Mouse (Mus musculus) liver, postnatal 0 days (tissue): ENCODE measurements around the gene Itk. TPM values are rescaled to one million over a fixed set of nuclear protein-coding genes. Genes with fewer than 3 reads are reported as not detected.

Source experiments
- ATAC-seq: fragments of 200-750 bp; cut with Nextera tagmentation; 2 replicates; pipeline ENCODE4 v1.8.0; 2017; ENCODE audit warnings: mild to moderate bottlenecking, moderate library complexity
- DNase-seq: peaks from one replicate; pipeline ENCODE4 v3.0.0-alpha.2; 2016
- H3K27ac ChIP-seq: fragments of 300-500 bp; sonication (generic); 2 replicates; pipeline ENCODE4 v1.5.1; 2014; ENCODE audit warnings: antibody characterized with exemption, moderate library complexity, mild to moderate bottlenecking, low read depth
- H3K27me3 ChIP-seq: fragments of 300-500 bp; sonication (generic); 2 replicates; pipeline ENCODE4 v1.6.1; 2014; ENCODE audit warnings: low read length, control low read depth, mixed read lengths; ENCODE audit not compliant: insufficient read depth
- H3K36me3 ChIP-seq: fragments of 300-500 bp; sonication (generic); replicated peaks from 2 replicates; pipeline ENCODE4 v1.6.1; 2014; ENCODE audit warnings: mild to moderate bottlenecking, control low read depth, low read length, moderate library complexity, mixed read lengths; ENCODE audit not compliant: insufficient read depth
- H3K4me1 ChIP-seq: fragments of 300-500 bp; sonication (generic); 2 replicates; pipeline ENCODE4 v1.6.1; 2014; ENCODE audit warnings: antibody characterized with exemption, mild to moderate bottlenecking, control low read depth; ENCODE audit not compliant: insufficient read depth
- H3K4me2 ChIP-seq: fragments of 300-500 bp; sonication (generic); 2 replicates; pipeline ENCODE4 v1.6.1; 2014; ENCODE audit warnings: low read depth, mild to moderate bottlenecking, low read length, moderate library complexity, mixed read lengths
- H3K4me3 ChIP-seq: fragments of 300-500 bp; sonication (generic); 2 replicates; pipeline ENCODE4 v1.5.1; 2014; ENCODE audit warnings: low read depth, low read length
- H3K9ac ChIP-seq: fragments of 300-500 bp; sonication (generic); replicated peaks from 2 replicates; pipeline ENCODE4 v1.6.1; 2014; ENCODE audit warnings: mild to moderate bottlenecking, moderate library complexity
- H3K9me3 ChIP-seq: fragments of 300-500 bp; sonication (generic); 2 replicates; pipeline ENCODE4 v1.6.1; 2016; ENCODE audit warnings: mild to moderate bottlenecking, control low read depth, low read length, mixed read lengths
- CTCF ChIP-seq: sonication (generic); IDR thresholded peaks from 2 replicates; pipeline ENCODE4 v1.5.1; 2016; ENCODE audit warnings: antibody characterized with exemption, low read depth
- EP300 ChIP-seq: IDR thresholded peaks from 2 replicates; pipeline ENCODE4 v1.6.1; 2016; ENCODE audit warnings: antibody characterized with exemption, low read depth, mild to moderate bottlenecking
- WGBS: fragments of 180-500 bp; shearing (Covaris S2); extraction: QIAGEN DNeasy Blood & Tissue Kit; methylation state at CpG from one replicate; pipeline ENCODE4 v1.1.7; 2014; ENCODE audit not compliant: insufficient replicate concordance; 5-methylcytosine and 5-hydroxymethylcytosine counted together
- polyA plus RNA-seq: library from polyadenylated mRNA; unstranded; fragments of >200 nt; fragmentation: Nextera tagmentation; extraction: Ambion mirVana; gene quantifications from 2 replicates; pipeline ENCODE4 v1.2.1, GENCODE M21; 2015

The Itk gene
- polyA plus RNA-seq, 1 experiment from 2014 or later = 0.09 TPM

GRCm38 (mm10) chr11:46421086-46421888 lies 32.0 kb upstream of the Itk start:
- Histone ChIP-seq H3K36me3 (no peaks in the 10 kb centered on the region), H3K4me1 (no peaks in the 10 kb centered on the region), H3K4me2 (no peak overlapping the region), H3K4me3 (no peak overlapping the region), H3K27ac (no peak overlapping the region), H3K27me3 (no peaks in the 10 kb centered on the region), H3K9ac (no peak overlapping the region), H3K9me3 (no peaks in the 10 kb centered on the region)
- TF ChIP-seq EP300 = no peak
- no peak for TF ChIP-seq CTCF
- no peak for DNase-seq
- 61% methylated on average over 8 of the region's 8 CpGs for WGBS
- ATAC-seq = no peak

GRCm38 (mm10) chr11:46418860-46419259 lies 29.5 kb upstream of the Itk start:
- ATAC-seq = no peak
- no peak overlapping the region for H3K9ac ChIP-seq

GRCm38 (mm10) chr11:46418438-46418837 lies 29.1 kb upstream of the Itk start:
- Histone ChIP-seq H3K4me1 (no peaks in the 10 kb centered on the region), H3K9ac (no peak overlapping the region), H3K9me3 (no peaks in the 10 kb centered on the region), H3K27ac (no peak overlapping the region), H3K4me2 (no peak overlapping the region), H3K36me3 (no peaks in the 10 kb centered on the region), H3K27me3 (no peaks in the 10 kb centered on the region), H3K4me3 (no peak overlapping the region)
- ATAC-seq (no peak), DNase-seq (no peak)
- TF ChIP-seq EP300 = no peak
- no peak for TF ChIP-seq CTCF
- 49% methylated on average over 1 of the region's 1 CpGs for WGBS

More at GRCm38 (mm10) chr11:46418860-46419259, 29.5 kb upstream of the Itk start:
- no peak for DNase-seq
- Histone ChIP-seq H3K4me2 (no peak overlapping the region), H3K9me3 (no peaks in the 10 kb centered on the region), H3K4me3 (no peak overlapping the region), H3K27ac (no peak overlapping the region), H3K36me3 (no peaks in the 10 kb centered on the region), H3K27me3 (no peaks in the 10 kb centered on the region), H3K4me1 (no peaks in the 10 kb centered on the region)
- WGBS = 66% methylated on average over 5 of the region's 5 CpGs
- TF ChIP-seq EP300 = no peak
- no peak for TF ChIP-seq CTCF

GRCm38 (mm10) chr11:46410018-46410563 lies 20.8 kb upstream of the Itk start:
- TF ChIP-seq EP300 = no peak
- no peak for TF ChIP-seq CTCF
- H3K36me3 ChIP-seq = no peaks in the 10 kb centered on the region
- no peak for ATAC-seq

GRCm38 (mm10) chr11:46406721-46407120 lies 17.4 kb upstream of the Itk start:
- no peak overlapping the region for H3K27ac ChIP-seq
- ATAC-seq = no peak
- H3K9ac ChIP-seq = no peak overlapping the region
- no peaks in the 10 kb centered on the region for H3K27me3 ChIP-seq
- no peak for TF ChIP-seq CTCF
- no peak for TF ChIP-seq EP300
- WGBS = 58% methylated on average over 10 of the region's 10 CpGs
- no peak overlapping the region for H3K4me2 ChIP-seq
- no peaks in the 10 kb centered on the region for H3K9me3 ChIP-seq
- no peaks in the 10 kb centered on the region for H3K4me1 ChIP-seq
- no peak for DNase-seq
- no peak overlapping the region for H3K4me3 ChIP-seq
- no peaks in the 10 kb centered on the region for H3K36me3 ChIP-seq

More at GRCm38 (mm10) chr11:46410018-46410563, 20.8 kb upstream of the Itk start:
- no peak overlapping the region for H3K9ac ChIP-seq
- no peaks in the 10 kb centered on the region for H3K9me3 ChIP-seq
- H3K4me2 ChIP-seq = no peak overlapping the region
- no peaks in the 10 kb centered on the region for H3K27me3 ChIP-seq
- DNase-seq = no peak
- H3K4me3 ChIP-seq = no peak overlapping the region
- 61% methylated on average over 2 of the region's 2 CpGs for WGBS
- no peak overlapping the region for H3K27ac ChIP-seq
- H3K4me1 ChIP-seq = no peaks in the 10 kb centered on the region

- H3K27me3 ChIP-seq = no peaks in the 10 kb centered on the region
- no peak overlapping the region for H3K27ac ChIP-seq
- H3K9me3 ChIP-seq = no peaks in the 10 kb centered on the region
- no peaks in the 10 kb centered on the region for H3K36me3 ChIP-seq
- no peak overlapping the region for H3K4me3 ChIP-seq
- ATAC-seq (no peak), DNase-seq (no peak)
- H3K4me2 ChIP-seq = no peak overlapping the region
- peaks cover 4% of the 10 kb centered on the region; the same call in 1 of the 2 replicates for H3K4me1 ChIP-seq
- no peak for TF ChIP-seq EP300
- TF ChIP-seq CTCF = no peak
- no peak overlapping the region for H3K9ac ChIP-seq
- WGBS = 81% methylated on average over 16 of the region's 16 CpGs
These were observed 15.7 kb upstream of the Itk start for GRCm38 (mm10) chr11:46404986-46405385.
